Mouse (Mus musculus): Measurements from ENCODE around the gene Cdk17. TPM values are rescaled to one million over a fixed set of nuclear protein-coding genes. Genes with fewer than 3 reads are reported as not detected.

Cdk17 gene
- polyA plus RNA-seq, 1 experiment = 4.3 TPM

DNA sequence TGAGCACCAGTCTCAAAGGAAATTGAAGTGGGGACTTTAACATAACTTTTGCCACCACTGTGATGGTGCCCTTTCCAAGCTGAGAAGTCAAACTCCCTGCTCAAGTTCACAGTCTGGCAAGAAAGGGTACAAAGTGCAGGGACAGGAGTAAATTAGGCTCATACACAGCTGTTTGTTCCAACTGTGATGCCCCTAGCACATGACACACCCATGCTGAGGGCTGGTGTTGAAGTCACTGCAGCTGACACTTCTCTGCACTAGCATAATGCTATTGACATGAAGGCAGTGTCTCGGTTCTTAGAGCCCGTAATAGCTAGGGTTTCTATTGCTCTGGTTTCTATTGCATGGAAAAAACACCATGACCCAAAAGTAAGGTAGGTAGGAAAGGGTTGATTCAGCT lies 32.1 kb upstream of the Cdk17 start:
- Histone ChIP-seq H3K27me3 (ENCODE audit: control insufficient read depth, insufficient read depth, low read length) (no peaks in the 10 kb centered on the region), H3K27ac (ENCODE audit: insufficient read depth, low read depth, low read length) (no peak overlapping the region), H3K4me1 (ENCODE audit: control insufficient read depth, insufficient read depth, insufficient read length, low read length) (0 out of 2 replicates have a peak, but pooled peaks cover 2% of the 10 kb centered on the region), H3K4me3 (ENCODE audit: low read depth, low read length) (no peak overlapping the region), H3K36me3 (ENCODE audit: control insufficient read depth, insufficient read depth, low read length) (no peaks in the 10 kb centered on the region)
- TF ChIP-seq CTCF (IDR thresholded peaks at IDR 0.05; ENCODE audit: extremely low read depth, insufficient read length, insufficient replicate concordance, low read depth, low read length) = no peak
- no peak for TF ChIP-seq POLR2A (IDR thresholded peaks at IDR 0.05; ENCODE audit: low read depth, low read length)
- 86% methylated on average over 2 of the region's 2 CpGs for WGBS

DNA sequence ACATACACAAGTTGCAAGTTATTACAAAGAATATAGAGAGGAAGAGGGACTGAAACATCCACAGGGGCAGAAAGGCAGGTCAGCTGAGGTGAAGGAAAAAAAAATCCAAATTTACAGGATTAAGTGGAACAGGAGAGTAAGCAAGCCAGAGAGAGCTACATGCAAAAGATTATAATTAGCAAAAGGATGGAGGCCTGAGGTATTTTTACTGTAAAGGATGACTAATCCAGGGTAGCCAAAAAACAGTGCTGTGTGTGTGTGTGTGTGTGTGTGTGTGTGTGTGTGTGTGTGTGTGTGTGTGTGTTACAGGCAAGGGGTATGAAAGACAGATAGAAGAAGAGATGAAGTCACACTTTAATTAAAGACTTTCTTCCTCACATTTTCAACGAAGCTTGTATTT lies 31.3 kb upstream of the Cdk17 start:
- no peaks in the 10 kb centered on the region for H3K36me3 ChIP-seq (ENCODE audit: control insufficient read depth, insufficient read depth, low read length)
- 0 out of 2 replicates have a peak, but pooled peaks cover 2% of the 10 kb centered on the region for H3K4me1 ChIP-seq (ENCODE audit: control insufficient read depth, insufficient read depth, insufficient read length, low read length)
- no peaks in the 10 kb centered on the region for H3K27me3 ChIP-seq (ENCODE audit: control insufficient read depth, insufficient read depth, low read length)
- WGBS = 72% methylated on average over 1 of the region's 1 CpGs
- H3K4me3 ChIP-seq (ENCODE audit: low read depth, low read length) = no peak overlapping the region
- TF ChIP-seq POLR2A (IDR thresholded peaks at IDR 0.05; ENCODE audit: low read depth, low read length) (no peak), CTCF (IDR thresholded peaks at IDR 0.05; ENCODE audit: extremely low read depth, insufficient read length, insufficient replicate concordance, low read depth, low read length) (no peak)
- no peak overlapping the region for H3K27ac ChIP-seq (ENCODE audit: insufficient read depth, low read depth, low read length)

DNA sequence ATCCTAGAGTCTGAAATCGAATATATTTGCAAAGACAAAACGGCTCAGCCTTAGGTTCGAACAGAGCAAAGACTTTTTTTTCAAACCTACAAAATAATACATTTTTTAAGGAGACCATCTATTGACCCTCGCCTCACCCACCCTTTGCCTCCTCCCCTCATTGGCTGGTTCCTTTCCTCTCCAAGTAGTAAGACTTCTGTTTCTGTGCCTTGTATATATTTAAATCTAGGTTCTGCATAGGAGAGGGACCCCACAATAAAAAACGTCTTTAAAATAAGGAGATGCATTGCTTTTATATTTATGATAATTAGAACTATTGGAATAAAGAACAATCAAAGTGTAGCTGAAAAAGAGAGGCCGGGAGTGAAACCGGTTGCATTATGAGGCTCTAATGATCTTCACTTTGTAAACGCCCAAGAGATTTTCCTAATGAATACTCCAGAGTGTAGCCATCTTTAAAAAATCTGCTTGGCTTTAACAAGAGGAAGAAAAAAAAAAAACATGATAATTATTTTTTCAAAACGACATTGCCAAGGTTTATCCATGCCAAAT lies 30.7 kb upstream of the Cdk17 start:
- TF ChIP-seq CTCF (IDR thresholded peaks at IDR 0.05; ENCODE audit: extremely low read depth, insufficient read length, insufficient replicate concordance, low read depth, low read length) (no peak), POLR2A (IDR thresholded peaks at IDR 0.05; ENCODE audit: low read depth, low read length) (no peak)
- Histone ChIP-seq H3K4me3 (ENCODE audit: low read depth, low read length) (no peak overlapping the region), H3K27ac (ENCODE audit: insufficient read depth, low read depth, low read length) (no peak overlapping the region), H3K4me1 (ENCODE audit: control insufficient read depth, insufficient read depth, insufficient read length, low read length) (0 out of 2 replicates have a peak, but pooled peaks cover 2% of the 10 kb centered on the region), H3K27me3 (ENCODE audit: control insufficient read depth, insufficient read depth, low read length) (no peaks in the 10 kb centered on the region), H3K36me3 (ENCODE audit: control insufficient read depth, insufficient read depth, low read length) (no peaks in the 10 kb centered on the region)
- WGBS = 78% methylated on average over 9 of the region's 9 CpGs

DNA sequence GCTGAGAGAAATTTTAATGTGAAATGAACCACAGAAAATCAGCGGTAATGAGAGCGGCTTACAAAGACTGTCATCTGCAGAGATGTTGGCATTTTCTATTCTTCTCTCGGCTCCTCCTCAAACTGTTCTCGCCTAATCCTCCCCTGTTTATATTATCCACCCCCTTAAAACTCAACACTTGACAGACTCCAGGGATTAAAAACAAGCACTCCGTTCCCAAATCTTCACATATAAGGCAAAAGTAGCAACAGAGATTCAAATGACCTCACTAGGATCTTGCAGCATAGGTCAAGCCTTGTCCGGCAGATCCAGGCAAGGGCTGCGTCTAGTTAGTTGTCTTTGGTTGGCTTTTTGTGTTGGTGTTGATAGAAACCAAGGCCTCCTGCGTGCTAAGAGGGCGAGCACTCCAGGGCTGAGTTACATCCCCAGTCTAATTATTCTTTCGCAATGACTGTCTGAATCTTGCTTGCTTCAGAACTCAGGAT lies 30.2 kb upstream of the Cdk17 start:
- no peaks in the 10 kb centered on the region for H3K27me3 ChIP-seq (ENCODE audit: control insufficient read depth, insufficient read depth, low read length)
- H3K4me3 ChIP-seq (ENCODE audit: low read depth, low read length) = no peak overlapping the region
- H3K4me1 ChIP-seq (ENCODE audit: control insufficient read depth, insufficient read depth, insufficient read length, low read length) = no peaks in the 10 kb centered on the region
- no peaks in the 10 kb centered on the region for H3K36me3 ChIP-seq (ENCODE audit: control insufficient read depth, insufficient read depth, low read length)
- no peak for TF ChIP-seq CTCF (IDR thresholded peaks at IDR 0.05; ENCODE audit: extremely low read depth, insufficient read length, insufficient replicate concordance, low read depth, low read length)
- TF ChIP-seq POLR2A (IDR thresholded peaks at IDR 0.05; ENCODE audit: low read depth, low read length) = no peak
- 74% methylated on average over 10 of the region's 10 CpGs for WGBS
- no peak overlapping the region for H3K27ac ChIP-seq (ENCODE audit: insufficient read depth, low read depth, low read length)

DNA sequence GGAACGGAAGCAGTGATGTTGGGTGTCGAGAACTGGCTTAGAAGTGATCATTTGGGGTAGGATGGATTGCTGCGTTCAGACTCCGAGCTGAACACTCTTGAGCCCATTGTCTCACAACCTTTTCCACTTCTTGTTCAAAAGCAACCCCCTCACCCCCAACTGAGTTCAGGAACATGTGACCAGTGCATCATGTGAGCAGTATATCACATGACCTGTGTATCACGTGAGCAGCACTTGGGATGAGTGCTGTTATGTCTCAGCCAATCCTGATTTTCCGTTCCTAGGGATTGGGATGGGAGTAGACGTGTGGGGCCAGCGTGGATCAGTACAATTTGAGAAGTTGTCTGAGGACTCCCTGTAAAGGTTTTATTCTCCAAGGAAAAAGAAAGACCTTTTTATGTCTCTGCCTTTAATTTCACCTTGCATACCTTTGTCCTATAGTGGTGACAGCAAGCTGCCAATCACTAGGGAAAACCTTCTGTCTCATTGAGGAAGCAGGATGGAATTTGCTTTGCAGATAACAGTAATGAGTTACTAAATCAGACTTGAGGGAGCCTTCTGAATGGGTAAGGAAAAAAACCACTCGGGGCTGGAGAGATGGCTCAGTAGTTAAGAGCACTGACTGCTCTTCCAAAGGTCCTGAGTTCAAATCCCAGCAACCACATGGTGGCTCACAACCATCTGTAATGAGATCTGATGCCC lies 28.7 kb upstream of the Cdk17 start:
- no peaks in the 10 kb centered on the region for H3K4me1 ChIP-seq (ENCODE audit: control insufficient read depth, insufficient read depth, insufficient read length, low read length)
- H3K36me3 ChIP-seq (ENCODE audit: control insufficient read depth, insufficient read depth, low read length) = no peaks in the 10 kb centered on the region
- no peak overlapping the region for H3K27ac ChIP-seq (ENCODE audit: insufficient read depth, low read depth, low read length)
- WGBS = 82% methylated on average over 9 of the region's 9 CpGs
- TF ChIP-seq POLR2A (IDR thresholded peaks at IDR 0.05; ENCODE audit: low read depth, low read length) = no peak
- TF ChIP-seq CTCF (IDR thresholded peaks at IDR 0.05; ENCODE audit: extremely low read depth, insufficient read length, insufficient replicate concordance, low read depth, low read length) = no peak
- no peaks in the 10 kb centered on the region for H3K27me3 ChIP-seq (ENCODE audit: control insufficient read depth, insufficient read depth, low read length)
- H3K4me3 ChIP-seq (ENCODE audit: low read depth, low read length) = no peak overlapping the region

DNA sequence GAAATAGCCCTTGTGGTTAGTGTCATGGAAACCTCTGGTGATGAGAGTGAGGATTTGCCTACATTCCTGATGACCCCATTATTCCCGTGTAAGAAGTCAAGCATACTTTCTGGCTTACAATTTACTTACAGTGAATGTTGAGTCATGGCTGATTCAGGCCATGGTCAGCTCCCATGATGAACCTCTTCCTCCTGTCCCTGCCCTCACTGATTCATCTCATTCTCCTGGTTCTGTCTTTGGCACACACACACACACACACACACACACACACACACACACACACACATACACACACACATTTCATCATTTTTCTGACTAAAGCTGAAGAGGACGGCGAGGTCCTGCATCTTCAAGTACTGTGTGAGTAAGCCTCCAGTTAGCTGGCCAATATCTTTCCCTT lies 21.9 kb upstream of the Cdk17 start:
- no peaks in the 10 kb centered on the region for H3K36me3 ChIP-seq (ENCODE audit: control insufficient read depth, insufficient read depth, low read length)
- TF ChIP-seq POLR2A (IDR thresholded peaks at IDR 0.05; ENCODE audit: low read depth, low read length) (no peak), CTCF (IDR thresholded peaks at IDR 0.05; ENCODE audit: extremely low read depth, insufficient read length, insufficient replicate concordance, low read depth, low read length) (no peak)
- H3K27me3 ChIP-seq (ENCODE audit: control insufficient read depth, insufficient read depth, low read length) = peaks cover 2% of the 10 kb centered on the region; the same call in 1 of the 2 replicates
- H3K4me1 ChIP-seq (ENCODE audit: control insufficient read depth, insufficient read depth, insufficient read length, low read length) = no peaks in the 10 kb centered on the region
- H3K4me3 ChIP-seq (ENCODE audit: low read depth, low read length) = no peak overlapping the region
- no peak overlapping the region for H3K27ac ChIP-seq (ENCODE audit: insufficient read depth, low read depth, low read length)
- 82% methylated on average over 3 of the region's 3 CpGs for WGBS

DNA sequence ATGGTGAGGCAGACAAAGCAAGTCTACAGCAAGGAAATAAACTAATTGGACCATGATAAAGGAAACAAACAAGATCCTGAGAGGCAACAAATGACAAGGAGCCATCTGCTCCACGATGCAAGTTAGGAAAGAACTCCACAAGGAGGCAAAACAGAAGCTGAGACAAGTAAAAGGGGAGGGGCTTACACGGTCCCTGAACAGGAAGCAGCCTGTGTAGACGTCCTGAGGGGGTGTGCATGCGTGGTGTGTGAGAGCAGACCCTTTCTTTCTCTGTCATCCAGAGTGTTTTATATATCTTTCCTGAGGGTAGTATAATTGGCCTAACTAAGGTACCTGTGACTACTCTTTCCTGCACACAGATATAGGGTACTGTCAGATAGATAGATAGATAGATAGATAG lies 19.9 kb upstream of the Cdk17 start:
- Histone ChIP-seq H3K36me3 (ENCODE audit: control insufficient read depth, insufficient read depth, low read length) (no peaks in the 10 kb centered on the region), H3K27me3 (ENCODE audit: control insufficient read depth, insufficient read depth, low read length) (peaks cover 2% of the 10 kb centered on the region; the same call in 1 of the 2 replicates), H3K4me3 (ENCODE audit: low read depth, low read length) (no peak overlapping the region), H3K4me1 (ENCODE audit: control insufficient read depth, insufficient read depth, insufficient read length, low read length) (no peaks in the 10 kb centered on the region), H3K27ac (ENCODE audit: insufficient read depth, low read depth, low read length) (no peak overlapping the region)
- WGBS = 55% methylated on average over 4 of the region's 4 CpGs
- TF ChIP-seq POLR2A (IDR thresholded peaks at IDR 0.05; ENCODE audit: low read depth, low read length) (no peak), CTCF (IDR thresholded peaks at IDR 0.05; ENCODE audit: extremely low read depth, insufficient read length, insufficient replicate concordance, low read depth, low read length) (no peak)

Data from small intestine, adult 2 months (tissue).